Mouse (Mus musculus): Measurements from ENCODE around the gene Rdh16.
"Not testable (repeated sequence)": the region's sequence is repeated elsewhere in the genome, so short reads cannot be mapped to it uniquely, and the experiment has no call there.

- not testable (repeated sequence) for TF ChIP-seq CTCF (IDR thresholded peaks at IDR 0.05; ENCODE audit: low read depth); EP300 (optimal IDR thresholded peaks at IDR 0.05)
These were observed 38.0 kb upstream of the Rdh16 start for GRCm38 (mm10) chr10:127762926-127763325.
